Mouse (Mus musculus) neutrophil, adult 5-6 weeks (primary cell): ENCODE results near the gene Ecel1. TPM values are rescaled to one million over a fixed set of nuclear protein-coding genes. Genes with fewer than 3 reads are reported as not detected.

Experiments used
- ATAC-seq: fragments of 151-379, 151-347 bp; 2 replicates; pipeline ENCODE4 v1.8.0; 2017; ENCODE audit warnings: mild to moderate bottlenecking, moderate TSS enrichment; ENCODE audit not compliant: insufficient number of reproducible peaks, poor library complexity, low FRiP score, severe bottlenecking; ENCODE audit errors: extremely low read depth
- total RNA-seq: library from RNA; stranded (forward); fragments of 200-1000 nt; gene quantifications from 2 replicates; pipeline ENCODE4 v1.2.3, GENCODE M21; 2017

Gene Ecel1
- total RNA-seq, 1 experiment from 2014 or later: not detected

DNA sequence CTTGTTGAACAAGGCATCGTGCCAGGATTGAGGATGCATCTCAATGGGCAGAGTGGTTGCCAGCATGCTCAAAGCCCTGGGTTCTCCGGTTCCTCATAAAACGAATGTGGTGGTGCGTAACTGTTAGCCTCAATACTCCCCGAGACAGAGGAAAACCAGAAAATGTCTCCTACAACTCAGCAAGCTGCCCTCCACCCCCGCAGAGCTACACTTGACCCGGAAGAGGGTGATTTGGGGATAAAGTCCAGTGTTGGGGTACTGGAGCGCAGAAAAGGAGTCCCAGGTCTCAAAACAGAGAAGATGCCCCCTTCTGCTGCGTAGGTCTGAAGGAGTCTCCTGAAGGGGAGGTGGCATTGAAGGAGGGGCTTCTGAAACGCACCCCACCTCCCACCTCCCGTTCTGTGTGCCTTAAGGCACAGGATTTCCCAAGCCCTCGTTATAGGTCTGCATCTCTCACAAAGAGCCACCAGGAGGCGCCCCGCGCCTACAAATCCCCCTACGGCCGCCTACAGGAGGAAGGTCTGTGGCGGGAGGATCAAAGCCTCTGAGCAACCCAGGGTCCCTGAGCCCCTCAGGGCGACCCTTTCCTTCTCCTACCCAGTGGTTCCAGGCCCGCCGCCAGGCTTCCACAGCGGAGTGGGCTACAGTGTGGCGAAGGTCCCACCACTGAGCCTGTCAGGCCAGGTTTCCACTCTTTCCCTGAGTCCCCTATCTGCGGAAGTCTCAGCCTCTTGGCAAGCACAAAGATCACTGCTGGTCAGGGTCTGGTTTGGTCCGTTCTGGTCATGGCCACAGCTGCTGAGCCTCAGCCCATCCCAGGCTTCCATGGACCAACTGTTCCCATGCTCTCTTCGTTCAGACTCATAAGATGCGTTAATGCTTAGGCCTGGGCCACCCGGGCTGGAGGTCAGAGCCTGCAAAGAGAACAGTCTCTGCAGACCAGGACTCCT, 18.0 kb upstream of the Ecel1 start:
- ATAC-seq: no peak

DNA sequence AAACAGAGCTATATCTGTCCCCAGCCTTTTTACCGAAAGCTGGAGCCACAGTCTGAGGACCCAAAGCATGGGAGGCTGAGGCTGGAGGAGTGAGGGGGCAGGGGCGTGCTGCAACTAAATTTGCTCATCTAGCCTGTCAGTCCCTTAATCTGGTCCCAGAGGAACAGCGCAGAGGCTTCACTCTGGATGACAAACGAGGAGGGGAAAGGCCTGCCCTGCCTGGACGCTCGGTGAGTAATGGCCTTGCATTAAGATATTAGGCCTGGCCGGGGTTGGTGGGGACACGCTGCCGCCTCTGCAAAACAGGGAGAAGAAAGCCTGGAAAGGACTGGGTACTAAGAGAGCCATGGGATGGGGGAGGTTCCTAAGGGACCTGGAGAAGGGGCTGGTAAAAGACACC, 16.0 kb upstream of the Ecel1 start:
- no peak for ATAC-seq

- no peak for ATAC-seq
These were observed 15.0 kb upstream of the Ecel1 start for GRCm38 (mm10) chr1:87171312-87171711.

GRCm38 (mm10) chr1:87170458-87170857, 14.1 kb upstream of the Ecel1 start:
- ATAC-seq: no peak

- ATAC-seq: no peak
These were observed 8.5 kb upstream of the Ecel1 start for GRCm38 (mm10) chr1:87164796-87165184.

GRCm38 (mm10) chr1:87164164-87164795, 8.0 kb upstream of the Ecel1 start:
- ATAC-seq: no peak

DNA sequence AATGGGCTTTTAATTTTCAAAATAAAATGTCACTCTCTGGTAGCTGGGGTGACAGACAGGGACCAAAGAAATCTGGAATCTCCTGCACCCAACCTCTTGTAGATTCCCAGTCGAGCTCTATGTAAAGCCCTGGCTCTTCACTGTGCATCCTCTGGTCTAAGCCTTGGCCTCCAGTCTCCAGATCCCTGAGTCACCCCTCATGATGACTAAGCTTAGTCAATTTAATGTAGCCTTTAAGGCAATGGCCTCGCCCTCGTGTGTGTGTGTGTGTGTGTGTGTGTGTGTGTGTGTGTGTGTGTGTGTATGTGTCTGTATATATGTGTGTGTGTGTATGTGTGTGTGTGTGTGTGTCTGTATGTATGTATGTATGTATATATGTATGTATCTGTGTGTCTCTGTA, 3.1 kb upstream of the Ecel1 start:
- ATAC-seq: no peak

- ATAC-seq: no peak
These were observed 656 bp downstream of the Ecel1 start for GRCm38 (mm10) chr1:87155531-87156198.

- no peak for ATAC-seq
These were observed 1.7 kb downstream of the Ecel1 start for GRCm38 (mm10) chr1:87154501-87155120.

DNA sequence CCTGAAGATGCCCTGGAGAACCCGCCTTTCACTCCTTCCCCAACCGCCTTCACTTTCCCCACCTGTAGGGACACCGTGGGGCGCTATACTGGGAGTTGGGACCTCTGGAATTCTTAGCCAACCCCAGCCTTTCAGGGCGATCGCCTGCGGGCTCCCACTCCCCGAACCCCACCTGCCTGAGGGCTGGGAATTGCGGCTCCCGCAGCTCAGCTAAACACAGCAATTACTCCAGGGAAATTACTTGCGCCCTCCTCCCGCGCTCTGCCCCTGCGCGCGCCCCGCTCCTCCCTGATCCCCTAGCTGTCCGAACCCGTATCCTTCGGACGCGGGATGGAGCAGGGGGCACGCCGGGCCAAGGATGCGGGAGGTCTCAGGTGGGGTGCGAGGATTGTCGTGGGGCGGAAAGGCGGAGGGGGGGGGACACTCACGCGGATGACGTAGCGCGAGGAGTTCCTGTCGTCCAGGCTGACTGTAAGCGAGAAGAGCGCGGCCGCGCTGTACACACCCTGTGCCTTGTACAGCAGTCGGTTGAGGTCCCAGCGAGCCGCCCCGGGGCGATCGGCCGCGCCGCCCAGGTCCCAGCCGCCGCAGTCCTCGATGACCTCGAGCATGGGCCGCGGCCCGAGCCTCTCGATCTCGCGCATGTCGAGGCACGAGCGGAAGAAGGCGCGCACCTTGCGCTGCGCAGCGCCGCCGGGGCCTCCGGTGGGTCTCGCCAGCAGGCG, 2.4 kb downstream of the Ecel1 start:
- no peak for ATAC-seq

DNA sequence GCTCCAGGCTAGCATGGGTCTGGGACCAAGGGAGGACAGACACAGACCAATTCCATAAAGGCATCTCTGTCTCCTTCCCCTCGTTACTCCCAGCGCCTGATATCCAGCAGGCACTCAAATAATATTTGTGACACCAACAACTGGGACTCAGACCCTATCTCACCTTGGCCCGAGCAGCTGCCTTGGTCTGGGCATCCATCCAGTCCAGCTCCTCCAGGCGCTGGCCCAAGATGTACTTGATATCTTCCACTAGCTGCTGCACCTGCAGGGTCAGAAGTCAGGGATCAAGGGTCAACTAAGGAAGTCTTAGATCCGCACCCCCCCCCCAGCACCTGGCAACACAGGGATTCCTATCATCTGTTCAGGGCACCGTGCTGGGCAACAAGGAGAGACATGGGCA, 5.0 kb downstream of the Ecel1 start:
- no peak for ATAC-seq

DNA sequence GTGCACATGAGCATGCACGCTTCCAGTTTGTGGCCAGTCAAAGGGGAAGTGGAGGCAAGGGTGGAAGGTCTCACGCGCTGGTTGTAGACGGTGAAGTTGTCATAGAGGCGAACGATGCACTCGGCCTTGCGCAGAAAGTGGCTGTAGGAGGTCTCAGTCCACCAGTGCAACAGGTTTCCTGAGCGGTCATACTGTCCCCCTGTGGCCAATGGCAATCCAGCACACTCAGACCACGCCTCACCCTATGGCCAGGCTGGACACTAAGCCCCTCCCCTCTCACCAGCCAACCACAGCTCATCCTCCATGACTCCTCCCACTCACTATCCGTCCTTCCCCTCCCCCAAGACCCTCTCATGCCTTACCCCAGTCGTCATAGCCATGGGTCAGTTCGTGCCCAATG, 6.9 kb downstream of the Ecel1 start:
- no peak for ATAC-seq

DNA sequence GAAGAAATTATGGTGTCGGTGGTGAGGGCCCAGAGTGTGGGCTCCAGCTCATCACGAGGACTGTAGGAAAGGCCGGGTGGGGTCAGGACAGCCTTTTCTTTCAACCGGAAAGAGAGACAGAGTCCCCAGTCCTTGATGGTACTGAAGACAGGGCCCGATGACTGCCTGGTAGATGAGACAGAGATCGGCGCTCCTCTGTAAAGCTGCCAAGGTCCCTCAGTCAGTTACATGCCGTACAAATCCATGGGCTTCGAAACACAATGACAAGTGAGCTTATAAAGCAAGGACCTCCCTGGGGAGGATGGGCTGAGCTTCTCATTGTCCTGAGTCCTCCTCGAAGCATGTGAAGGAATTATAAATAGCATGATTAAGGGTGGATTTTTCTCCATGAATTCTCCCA, 13.2 kb downstream of the Ecel1 start:
- no peak for ATAC-seq

GRCm38 (mm10) chr1:87142456-87142855, 13.9 kb downstream of the Ecel1 start:
- ATAC-seq: no peak

DNA sequence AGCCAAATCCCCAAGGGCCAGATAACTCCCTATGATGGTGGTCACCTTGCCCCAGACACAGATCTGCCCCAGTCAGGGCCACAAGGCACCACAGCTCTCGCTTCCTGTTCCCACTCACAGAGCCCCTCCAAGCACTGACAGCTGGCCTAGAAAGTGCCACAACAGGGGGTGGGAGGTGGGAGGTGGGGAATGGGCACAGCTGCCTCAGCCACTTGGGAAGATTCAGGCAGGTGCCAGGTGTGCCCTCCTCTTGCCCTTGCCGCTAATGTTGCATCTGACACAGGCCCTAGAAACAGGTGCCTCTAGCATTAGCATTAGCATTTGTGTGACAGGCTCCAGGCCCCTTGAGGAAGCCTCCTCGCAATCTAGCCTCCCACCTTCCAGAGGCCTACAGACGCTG, 14.8 kb downstream of the Ecel1 start:
- no peak for ATAC-seq

DNA sequence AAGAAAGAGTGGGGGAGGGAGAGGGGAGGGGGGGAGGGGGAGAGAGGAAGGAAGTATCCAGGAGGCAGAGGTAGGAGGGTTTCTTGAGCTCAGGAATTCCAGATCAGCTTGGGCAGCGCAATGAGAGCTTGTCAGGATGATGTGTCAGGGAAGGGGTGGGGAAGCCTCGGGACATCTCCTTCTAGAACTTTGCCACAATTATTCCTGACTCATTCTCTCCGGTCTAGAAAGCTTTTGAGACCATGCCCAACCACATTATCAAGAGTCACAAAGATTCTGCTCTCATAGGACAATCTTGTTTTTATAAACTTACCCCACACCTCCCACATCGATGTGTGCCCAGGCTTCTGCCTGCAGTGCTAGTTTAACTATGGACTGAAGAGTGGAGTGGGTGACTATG, 24.5 kb downstream of the Ecel1 start:
- no peak for ATAC-seq

DNA sequence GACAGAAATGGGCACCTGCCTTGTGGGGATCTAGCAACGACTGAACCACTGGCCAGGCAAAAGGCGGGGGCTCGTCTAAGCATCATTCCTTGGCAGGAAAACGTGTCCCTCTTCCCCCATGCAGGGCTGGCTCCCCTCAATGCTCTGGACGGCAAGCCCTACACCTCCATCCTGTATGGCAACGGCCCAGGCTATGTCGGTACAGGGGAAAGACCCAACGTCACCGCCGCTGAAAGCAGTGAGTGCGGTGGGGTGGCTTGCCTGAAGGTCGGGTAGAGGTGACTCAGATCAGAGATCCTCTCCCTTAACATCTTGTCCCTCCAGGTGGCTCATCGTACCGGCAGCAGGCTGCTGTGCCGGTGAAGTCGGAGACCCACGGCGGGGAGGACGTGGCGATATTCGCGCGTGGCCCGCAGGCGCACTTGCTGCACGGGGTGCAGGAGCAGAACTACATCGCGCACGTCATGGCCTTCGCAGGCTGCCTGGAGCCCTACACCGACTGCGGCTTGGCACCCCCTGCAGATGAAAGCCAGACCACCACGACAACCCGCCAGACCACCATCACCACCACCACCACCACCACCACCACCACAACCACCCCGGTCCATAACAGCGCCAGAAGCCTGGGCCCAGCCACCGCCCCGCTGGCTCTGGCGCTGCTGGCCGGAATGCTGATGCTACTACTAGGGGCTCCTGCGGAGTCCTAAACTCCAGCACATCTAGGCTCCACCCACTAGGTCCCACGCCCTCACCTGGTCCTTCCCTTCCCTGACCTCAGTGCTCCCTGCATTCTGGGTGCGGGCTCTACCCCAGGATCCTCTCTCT, 28.9 kb downstream of the Ecel1 start:
- ATAC-seq: peak; percentile 11; the same call in 1 of the 2 replicates

DNA sequence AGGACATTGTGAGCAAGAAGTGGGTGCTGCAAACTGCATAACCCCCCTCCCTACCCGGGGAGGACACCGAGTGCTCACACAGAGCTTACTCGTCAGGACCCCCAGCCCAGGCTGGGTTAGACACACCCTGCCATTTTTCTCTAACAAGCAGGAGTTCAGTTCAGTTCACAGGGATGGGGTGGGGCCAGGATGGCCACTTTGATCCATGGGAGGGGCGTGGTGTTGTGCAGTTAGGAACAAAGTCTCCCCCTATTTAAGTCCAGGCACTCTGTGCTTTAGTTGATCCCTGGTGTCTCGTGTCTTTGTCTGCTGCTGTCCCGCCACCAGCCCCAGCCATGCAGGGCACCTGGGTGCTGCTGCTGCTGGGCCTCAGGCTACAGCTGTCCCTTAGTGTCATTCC, 31.6 kb downstream of the Ecel1 start, which contains the start of gene Akp3:
TSS of gene Akp3 (plus strand) at position 301 of the 400 bp plus-strand sequence.
- no peak for ATAC-seq
